Mouse (Mus musculus): ENCODE results near the gene Il34. TPM values are rescaled to one million over a fixed set of nuclear protein-coding genes. Genes with fewer than 3 reads are reported as not detected.

Il34 gene
- polyA plus RNA-seq, 1 experiment from 2014 or later = 2.0 TPM

DNA sequence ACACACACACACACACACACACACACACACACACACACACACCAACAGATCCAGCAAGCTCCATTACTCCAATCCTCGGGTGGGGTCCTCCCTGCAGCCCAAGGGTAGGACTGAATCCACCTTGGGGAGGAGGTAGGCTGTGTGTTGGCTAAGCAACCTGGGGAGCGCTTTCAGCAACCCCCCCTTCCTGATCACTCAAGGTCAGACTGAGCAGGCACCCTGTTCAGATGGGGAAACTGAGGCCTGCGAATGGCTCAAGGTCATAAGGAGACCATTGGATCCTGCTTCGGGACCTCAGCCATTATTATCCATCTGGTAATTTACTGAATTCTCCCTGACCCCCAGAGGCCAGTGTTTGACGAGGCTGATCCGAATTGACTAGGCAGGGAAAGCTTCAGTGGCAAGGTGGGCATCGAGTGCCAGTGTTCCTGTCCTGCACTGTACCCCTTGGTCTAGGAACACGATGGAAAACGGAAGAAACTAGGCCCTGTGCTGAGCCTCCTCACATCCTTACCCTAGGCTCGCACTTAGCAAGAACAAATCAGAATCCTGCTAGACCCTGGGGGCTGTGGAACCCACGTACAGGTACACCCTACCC lies 83.2 kb downstream of the Il34 start:
- WGBS = 47% methylated on average over 11 of the region's 11 CpGs
- H3K4me1 ChIP-seq (ENCODE audit: control insufficient read depth, insufficient read depth, low read length) = peaks cover 52% of the 10 kb centered on the region
- H3K9me3 ChIP-seq (ENCODE audit: control insufficient read depth, low read length) = no peaks in the 10 kb centered on the region
- no peak for ATAC-seq
- no peaks in the 10 kb centered on the region for H3K36me3 ChIP-seq (ENCODE audit: control insufficient read depth, insufficient read depth, low read length)
- H3K9ac ChIP-seq (ENCODE audit: low read depth, low read length) = peak overlapping the region; percentile 88
- no peak overlapping the region for H3K27ac ChIP-seq (ENCODE audit: low read length)
- peak overlapping the region; percentile 63 for H3K4me2 ChIP-seq (ENCODE audit: low read depth, low read length)
- no peaks in the 10 kb centered on the region for H3K27me3 ChIP-seq (replicated peaks; ENCODE audit: control insufficient read depth, insufficient read depth, low read length)
- peak overlapping the region; percentile 71 for H3K4me3 ChIP-seq (ENCODE audit: low read length)

DNA sequence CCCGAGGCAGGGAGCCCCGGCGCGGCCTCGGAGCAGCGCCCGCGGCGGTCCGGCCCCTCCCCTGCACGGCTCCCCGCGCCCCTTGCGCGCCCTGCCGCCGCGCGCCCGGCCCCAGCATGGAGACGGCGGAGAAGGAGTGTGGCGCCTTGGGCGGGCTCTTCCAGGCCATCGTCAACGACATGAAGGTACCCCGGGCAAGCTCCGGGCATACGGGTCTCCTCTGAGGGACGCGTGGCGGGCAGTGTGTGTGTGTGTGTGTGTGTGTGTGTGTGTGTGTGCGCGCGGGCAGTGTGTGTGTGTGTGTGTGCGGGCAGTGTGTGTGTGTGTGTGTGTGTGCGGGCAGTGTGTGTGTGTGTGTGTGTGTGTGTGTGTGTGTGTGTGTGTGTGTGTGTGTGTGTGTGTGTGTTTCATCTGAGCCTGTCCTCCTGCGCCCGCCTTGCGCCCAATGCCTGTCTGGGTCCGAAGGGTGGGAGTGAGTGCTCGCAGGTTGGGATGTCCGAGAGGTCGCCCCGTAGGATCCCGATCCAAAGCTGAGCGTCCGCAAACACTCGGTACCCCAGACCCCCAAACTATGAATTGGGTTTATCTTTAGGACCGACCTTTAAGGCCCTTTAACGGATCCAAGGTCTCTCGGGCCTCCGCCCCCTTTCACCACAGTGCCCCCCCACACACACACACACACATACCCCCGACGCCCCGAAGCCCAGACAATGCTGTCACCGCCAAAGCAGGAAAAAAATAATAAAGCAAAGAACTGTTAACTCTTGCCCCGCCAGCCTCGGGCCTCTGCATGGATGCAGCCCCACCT lies 83.9 kb downstream of the Il34 start:
- Histone ChIP-seq H3K4me3 (ENCODE audit: low read length) (peak overlapping the region; percentile 71), H3K9ac (ENCODE audit: low read depth, low read length) (peak overlapping the region; percentile 88), H3K27ac (ENCODE audit: low read length) (peak overlapping the region; percentile 85), H3K27me3 (replicated peaks; ENCODE audit: control insufficient read depth, insufficient read depth, low read length) (no peaks in the 10 kb centered on the region), H3K4me1 (ENCODE audit: control insufficient read depth, insufficient read depth, low read length) (peaks cover 59% of the 10 kb centered on the region), H3K9me3 (ENCODE audit: control insufficient read depth, low read length) (no peaks in the 10 kb centered on the region), H3K4me2 (ENCODE audit: low read depth, low read length) (peak overlapping the region; percentile 63), H3K36me3 (ENCODE audit: control insufficient read depth, insufficient read depth, low read length) (no peaks in the 10 kb centered on the region)
- ATAC-seq = peak; percentile 68
- under 1% methylated on average over 49 of the region's 59 CpGs for WGBS

DNA sequence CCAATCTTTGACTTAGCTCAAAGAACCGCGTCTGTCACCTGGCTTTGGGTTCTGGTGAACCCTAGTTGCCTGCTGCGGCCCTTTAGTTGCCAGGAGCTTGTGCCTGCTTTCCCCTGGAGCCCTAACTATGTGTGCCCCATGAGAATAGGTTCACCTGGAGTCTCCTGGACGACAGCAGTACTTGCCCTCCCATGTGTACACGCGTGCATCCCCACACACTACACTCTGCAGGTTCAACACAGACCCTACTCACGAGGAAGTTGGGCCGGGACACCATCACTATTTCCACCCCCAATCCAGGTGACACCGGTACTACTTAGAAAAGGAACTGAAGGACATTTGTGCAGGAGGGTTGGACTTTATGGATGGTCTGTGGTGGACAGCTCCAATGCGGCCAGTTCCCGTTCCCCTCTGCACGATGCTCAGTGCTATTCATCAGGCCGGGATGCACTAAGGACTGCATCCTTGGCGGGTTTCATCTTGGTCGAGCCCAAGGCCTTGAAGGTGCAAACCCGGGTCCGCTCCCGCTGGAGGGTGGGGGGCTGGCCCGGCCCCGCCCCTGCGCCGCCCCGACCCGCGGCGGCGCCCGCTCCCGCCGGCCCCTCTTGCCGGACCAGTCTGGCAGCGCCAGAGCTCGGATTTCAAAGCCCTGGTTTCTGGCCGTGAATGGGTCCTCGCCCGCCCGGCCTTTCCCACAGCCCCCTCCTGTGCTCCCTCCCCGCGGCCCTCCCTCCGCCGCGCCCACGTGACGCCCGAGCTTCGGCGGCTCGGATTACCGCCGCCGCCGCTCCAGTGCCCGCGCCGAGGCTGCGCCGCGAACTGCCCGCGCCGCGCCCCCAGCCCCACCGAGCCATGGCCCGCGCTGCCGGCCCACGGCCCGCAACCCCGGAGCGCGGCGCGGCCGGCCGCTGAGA lies 84.8 kb downstream of the Il34 start, which contains the start of gene Mtss1l:
Mtss1l (plus strand) TSS at position 792 of the 914 bp plus-strand sequence.
- no peaks in the 10 kb centered on the region for H3K9me3 ChIP-seq (ENCODE audit: control insufficient read depth, low read length)
- peak within 1 kb of the TSS; percentile 71 for H3K4me3 ChIP-seq (ENCODE audit: low read length)
- peak within 1 kb of the TSS; percentile 85 for H3K27ac ChIP-seq (ENCODE audit: low read length)
- peak within 1 kb of the TSS; percentile 63 for H3K4me2 ChIP-seq (ENCODE audit: low read depth, low read length)
- 5% methylated on average over 74 of the region's 75 CpGs for whole genome bisulfite sequencing
- no peaks in the 10 kb centered on the region for H3K27me3 ChIP-seq (replicated peaks; ENCODE audit: control insufficient read depth, insufficient read depth, low read length)
- H3K9ac ChIP-seq (ENCODE audit: low read depth, low read length) = peak within 1 kb of the TSS; percentile 88
- H3K4me1 ChIP-seq (ENCODE audit: control insufficient read depth, insufficient read depth, low read length) = peaks cover 68% of the 10 kb centered on the region
- peak; percentile 80 for ATAC-seq
- no peaks in the 10 kb centered on the region for H3K36me3 ChIP-seq (ENCODE audit: control insufficient read depth, insufficient read depth, low read length)

DNA sequence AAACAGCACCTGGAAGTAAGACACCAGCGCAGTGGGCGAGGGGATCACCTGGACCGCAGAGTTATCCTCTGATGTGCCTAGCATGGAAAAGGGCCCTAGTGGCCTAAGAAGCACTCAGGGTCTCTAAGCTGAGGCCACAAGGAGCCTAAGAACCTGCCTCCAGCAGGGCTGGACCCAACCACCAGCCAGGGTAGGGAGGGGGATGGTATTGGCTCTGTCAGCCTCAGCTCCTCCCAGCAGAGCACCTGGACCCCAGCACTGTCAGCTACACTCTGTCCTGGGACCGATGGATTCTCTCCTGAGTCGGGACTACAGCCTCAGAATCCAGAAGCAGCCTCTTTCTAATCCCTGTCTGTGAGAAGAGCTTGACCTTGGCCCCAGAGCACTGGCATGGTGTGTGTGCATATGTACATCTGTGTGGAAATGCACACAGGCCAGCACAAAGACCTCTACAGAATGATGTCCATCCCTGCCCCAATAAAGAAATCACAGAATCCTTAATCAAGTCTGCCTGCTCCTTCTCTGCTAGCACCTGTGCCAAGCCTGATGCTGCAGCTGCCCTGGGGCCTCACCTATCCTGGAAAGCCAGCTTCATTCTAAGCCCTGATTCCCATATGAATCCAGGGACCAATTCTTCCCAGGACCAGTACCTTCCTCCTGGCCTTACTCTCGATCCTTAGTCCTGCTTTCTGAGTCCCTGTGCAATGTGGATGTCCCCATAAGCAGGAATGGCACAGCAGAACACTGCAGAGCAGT lies 85.6 kb downstream of the Il34 start:
- no peak for ATAC-seq
- H3K4me3 ChIP-seq (ENCODE audit: low read length) = no peak overlapping the region
- H3K4me1 ChIP-seq (ENCODE audit: control insufficient read depth, insufficient read depth, low read length) = peaks cover 73% of the 10 kb centered on the region
- no peaks in the 10 kb centered on the region for H3K27me3 ChIP-seq (replicated peaks; ENCODE audit: control insufficient read depth, insufficient read depth, low read length)
- no peaks in the 10 kb centered on the region for H3K36me3 ChIP-seq (ENCODE audit: control insufficient read depth, insufficient read depth, low read length)
- H3K27ac ChIP-seq (ENCODE audit: low read length) = peak overlapping the region; percentile 85
- no peaks in the 10 kb centered on the region for H3K9me3 ChIP-seq (ENCODE audit: control insufficient read depth, low read length)
- WGBS = 51% methylated on average over 6 of the region's 6 CpGs
- no peak overlapping the region for H3K4me2 ChIP-seq (ENCODE audit: low read depth, low read length)
- H3K9ac ChIP-seq (ENCODE audit: low read depth, low read length) = peak overlapping the region; percentile 3; the same call in 1 of the 2 replicates

DNA sequence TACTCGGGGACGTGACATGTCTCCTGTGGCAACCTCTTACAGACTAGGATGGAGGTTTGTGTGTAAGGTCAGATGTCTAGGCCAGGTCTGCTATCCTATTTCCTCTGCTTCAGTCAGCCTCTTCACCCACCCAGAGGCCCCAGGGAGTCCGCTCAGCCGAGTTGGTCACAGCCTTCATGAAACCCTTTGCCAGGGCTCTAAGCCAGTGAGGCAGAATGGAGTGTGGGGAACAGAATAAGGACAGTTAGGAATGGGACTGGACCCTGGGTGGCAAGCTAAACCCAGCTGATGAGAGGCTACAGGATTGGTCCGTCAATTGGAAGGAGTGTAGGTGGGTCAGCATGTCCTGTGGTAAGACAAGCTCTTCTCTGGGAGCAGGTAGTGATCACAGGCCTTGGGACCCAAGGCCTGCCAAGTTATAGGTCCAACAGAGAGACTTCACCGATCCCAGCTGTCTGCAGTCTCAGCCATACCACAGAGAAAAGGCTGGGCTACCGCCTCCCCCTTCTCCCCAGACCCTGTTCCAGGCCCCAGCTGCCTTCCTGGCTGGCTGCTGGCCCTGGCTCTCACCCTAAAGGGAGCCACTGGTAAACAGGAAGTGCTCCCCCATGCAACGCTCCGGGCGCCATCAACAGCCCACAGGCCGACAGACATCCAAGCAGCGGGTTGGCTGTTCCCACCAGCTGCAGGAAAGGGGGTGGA lies 86.6 kb downstream of the Il34 start:
- WGBS = 45% methylated on average over 12 of the region's 12 CpGs
- H3K27me3 ChIP-seq (replicated peaks; ENCODE audit: control insufficient read depth, insufficient read depth, low read length) = no peaks in the 10 kb centered on the region
- no peaks in the 10 kb centered on the region for H3K9me3 ChIP-seq (ENCODE audit: control insufficient read depth, low read length)
- peaks cover 66% of the 10 kb centered on the region for H3K4me1 ChIP-seq (ENCODE audit: control insufficient read depth, insufficient read depth, low read length)
- H3K36me3 ChIP-seq (ENCODE audit: control insufficient read depth, insufficient read depth, low read length) = no peaks in the 10 kb centered on the region
- H3K9ac ChIP-seq (ENCODE audit: low read depth, low read length) = peak overlapping the region; percentile 3; the same call in 1 of the 2 replicates
- peak overlapping the region; percentile 85 for H3K27ac ChIP-seq (ENCODE audit: low read length)
- H3K4me3 ChIP-seq (ENCODE audit: low read length) = no peak overlapping the region
- no peak overlapping the region for H3K4me2 ChIP-seq (ENCODE audit: low read depth, low read length)
- peak; percentile 24 for ATAC-seq

DNA sequence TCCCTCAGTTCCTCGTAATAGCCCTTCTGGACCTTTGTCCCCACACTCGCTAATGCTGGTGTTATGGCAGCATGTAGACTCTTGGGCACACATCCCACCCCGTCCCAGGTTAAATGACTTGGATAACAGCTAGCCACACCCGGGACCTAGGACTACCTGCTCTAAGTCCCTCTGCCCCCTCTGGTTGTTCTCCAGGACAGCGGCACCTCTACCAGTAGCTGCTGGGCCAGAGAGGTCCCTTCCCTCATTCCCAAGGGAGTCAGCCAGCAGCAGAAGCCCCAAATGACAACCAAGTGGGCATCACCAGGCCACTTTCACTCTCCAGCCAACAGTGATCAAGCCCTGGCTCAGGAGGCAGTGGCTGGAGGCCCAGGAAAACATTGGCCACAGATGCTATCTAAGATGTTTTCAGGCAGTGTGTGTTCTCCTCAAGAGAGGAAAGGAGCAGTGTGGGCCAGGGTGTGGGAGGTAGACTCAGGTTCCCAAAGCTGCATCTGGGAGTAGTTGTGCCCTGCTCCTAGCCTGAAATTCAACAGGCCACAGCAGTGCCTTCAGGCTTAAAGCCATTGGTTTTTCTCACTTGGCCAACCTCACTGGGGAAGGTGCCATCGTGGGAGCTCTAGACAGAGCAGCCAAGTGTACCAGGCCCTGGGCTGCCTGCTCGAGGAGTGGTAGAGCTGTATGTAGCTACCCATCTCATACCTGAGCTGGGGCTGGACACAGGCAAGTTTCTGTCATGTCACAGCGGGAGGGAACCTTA lies 87.3 kb downstream of the Il34 start:
- no peak overlapping the region for H3K4me2 ChIP-seq (ENCODE audit: low read depth, low read length)
- H3K9ac ChIP-seq (ENCODE audit: low read depth, low read length) = no peak overlapping the region
- ATAC-seq = no peak
- no peak overlapping the region for H3K4me3 ChIP-seq (ENCODE audit: low read length)
- H3K27me3 ChIP-seq (replicated peaks; ENCODE audit: control insufficient read depth, insufficient read depth, low read length) = no peaks in the 10 kb centered on the region
- H3K4me1 ChIP-seq (ENCODE audit: control insufficient read depth, insufficient read depth, low read length) = peaks cover 62% of the 10 kb centered on the region
- H3K9me3 ChIP-seq (ENCODE audit: control insufficient read depth, low read length) = no peaks in the 10 kb centered on the region
- peak overlapping the region; percentile 85 for H3K27ac ChIP-seq (ENCODE audit: low read length)
- WGBS = 73% methylated on average over 8 of the region's 8 CpGs
- no peaks in the 10 kb centered on the region for H3K36me3 ChIP-seq (ENCODE audit: control insufficient read depth, insufficient read depth, low read length)

DNA sequence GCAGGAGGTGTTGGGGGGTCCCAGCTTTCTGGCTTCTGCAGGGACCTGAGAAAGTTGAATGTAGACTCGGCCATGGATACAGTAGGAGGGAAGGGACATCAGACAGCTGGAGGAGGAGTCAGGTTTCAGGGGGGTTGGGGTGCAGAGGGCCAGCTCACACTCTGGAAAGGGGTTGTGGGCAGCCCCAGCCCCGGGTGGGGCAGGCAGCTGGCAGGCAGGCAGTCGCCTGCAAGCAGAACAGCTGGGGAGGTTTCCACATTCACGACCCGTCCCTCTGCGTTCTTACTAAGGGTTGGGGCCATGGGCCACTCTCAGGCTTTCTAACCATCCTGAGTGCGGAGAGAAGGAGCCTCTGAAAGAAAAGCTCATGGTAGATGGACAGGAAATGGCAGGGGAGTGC lies 88.6 kb downstream of the Il34 start:
- Histone ChIP-seq H3K9ac (ENCODE audit: low read depth, low read length) (peak overlapping the region; percentile 3; the same call in 1 of the 2 replicates), H3K27ac (ENCODE audit: low read length) (peak overlapping the region; percentile 81), H3K4me2 (ENCODE audit: low read depth, low read length) (no peak overlapping the region), H3K4me3 (ENCODE audit: low read length) (no peak overlapping the region), H3K36me3 (ENCODE audit: control insufficient read depth, insufficient read depth, low read length) (no peaks in the 10 kb centered on the region), H3K27me3 (replicated peaks; ENCODE audit: control insufficient read depth, insufficient read depth, low read length) (no peaks in the 10 kb centered on the region), H3K9me3 (ENCODE audit: control insufficient read depth, low read length) (no peaks in the 10 kb centered on the region), H3K4me1 (ENCODE audit: control insufficient read depth, insufficient read depth, low read length) (peaks cover 57% of the 10 kb centered on the region)
- WGBS = 45% methylated on average over 7 of the region's 7 CpGs
- ATAC-seq = no peak

DNA sequence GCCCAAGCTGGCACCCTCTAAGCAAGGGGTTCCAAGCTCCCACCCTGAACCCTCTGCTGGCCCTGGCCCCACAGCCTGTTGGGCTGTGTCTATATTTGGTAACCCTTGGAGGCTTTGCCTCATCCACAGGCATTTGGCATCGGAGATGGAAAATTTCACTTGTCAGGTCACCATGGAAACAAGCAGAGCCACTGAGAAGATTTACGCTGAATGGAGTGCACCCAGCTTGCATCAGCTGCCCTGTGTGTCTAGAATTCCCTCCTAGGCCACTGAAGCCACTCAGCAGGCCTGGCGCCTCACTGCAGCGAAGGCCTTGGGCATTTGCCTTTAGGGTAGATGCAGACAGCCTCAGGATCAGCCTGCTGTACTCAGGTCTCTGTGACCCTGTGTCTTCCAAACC lies 89.6 kb downstream of the Il34 start:
- no peaks in the 10 kb centered on the region for H3K36me3 ChIP-seq (ENCODE audit: control insufficient read depth, insufficient read depth, low read length)
- ATAC-seq = peak; percentile 35; the same call in 1 of the 2 replicates
- H3K9me3 ChIP-seq (ENCODE audit: control insufficient read depth, low read length) = no peaks in the 10 kb centered on the region
- peaks cover 60% of the 10 kb centered on the region for H3K4me1 ChIP-seq (ENCODE audit: control insufficient read depth, insufficient read depth, low read length)
- H3K27ac ChIP-seq (ENCODE audit: low read length) = peak overlapping the region; percentile 81
- no peak overlapping the region for H3K4me3 ChIP-seq (ENCODE audit: low read length)
- WGBS = 54% methylated on average over 4 of the region's 4 CpGs
- H3K4me2 ChIP-seq (ENCODE audit: low read depth, low read length) = no peak overlapping the region
- H3K27me3 ChIP-seq (replicated peaks; ENCODE audit: control insufficient read depth, insufficient read depth, low read length) = no peaks in the 10 kb centered on the region
- peak overlapping the region; percentile 47; the same call in 1 of the 2 replicates for H3K9ac ChIP-seq (ENCODE audit: low read depth, low read length)
